Mouse (Mus musculus) small intestine, adult 10 weeks (tissue): Measurements from ENCODE around the gene Gatd1. TPM values are rescaled to one million over a fixed set of nuclear protein-coding genes. Genes with fewer than 3 reads are reported as not detected.

ENCODE experiments used
- polyA plus RNA-seq: library from polyadenylated mRNA; stranded (reverse); fragments of 350-450 nt; fragmentation: Illumina TruSeq; extraction: RNeasy Lipid Tissue Mini Kit (QIAGEN cat#74804); gene quantifications from one replicate; pipeline ENCODE4 v1.2.3, GENCODE M21; 2014; ENCODE audit warnings: low replicate concordance

Gene Gatd1
- 3.3 TPM for polyA plus RNA-seq

GRCm38 (mm10) chr7:141413809-141414584 lies at the start of gene Gatd1:
Gene Gatd1 (minus strand): TSS chr7:141414136.

GRCm38 (mm10) chr7:141460391-141461113 lies 46.6 kb upstream of the Gatd1 start, which contains the start of gene Cracr2b:
Gene Cracr2b (plus strand): TSS chr7:141461094.

GRCm38 (mm10) chr7:141454967-141455551 lies 41.1 kb upstream of the Gatd1 start, which contains the start of gene Pnpla2:
Gene Pnpla2 (plus strand): TSS chr7:141455198.

GRCm38 (mm10) chr7:141447110-141447991 lies 33.4 kb upstream of the Gatd1 start, which contains the start of gene Rplp2:
Gene Rplp2 (plus strand): TSS chr7:141447370.

GRCm38 (mm10) chr7:141443828-141444237 lies 29.9 kb upstream of the Gatd1 start, which contains the start of gene Pidd1:
Gene Pidd1 (minus strand): TSS chr7:141444025.

GRCm38 (mm10) chr7:141437178-141438120 lies 23.5 kb upstream of the Gatd1 start, which contains the start of gene Slc25a22:
Gene Slc25a22 (minus strand): TSS chr7:141437892.

GRCm38 (mm10) chr7:141429310-141429709 lies 15.4 kb upstream of the Gatd1 start, which contains the start of gene Cend1:
Gene Cend1 (minus strand): TSS chr7:141429491.

GRCm38 (mm10) chr7:141391625-141392551 lies 22.0 kb downstream of the Gatd1 start, which contains the start of gene Taldo1:
Gene Taldo1 (plus strand): TSS chr7:141392199.

Other genes starting within 250 kb of the Gatd1 start
- 1.9 TPM for gene Rnh1, start 241.3 kb downstream of the Gatd1 start, polyA plus RNA-seq
- gene Hras, start 220.1 kb downstream of the Gatd1 start, polyA plus RNA-seq = 2.0 TPM
- gene Lrrc56, start 220.0 kb downstream of the Gatd1 start, polyA plus RNA-seq = 0.56 TPM
- gene Lmntd2, start 200.1 kb downstream of the Gatd1 start, polyA plus RNA-seq = 0.59 TPM
- 8.4 TPM for gene Rassf7, start 198.3 kb downstream of the Gatd1 start, polyA plus RNA-seq
- gene Phrf1, start 185.4 kb downstream of the Gatd1 start, polyA plus RNA-seq = 8.6 TPM
- 97.9 TPM for gene Irf7, start 147.7 kb downstream of the Gatd1 start, polyA plus RNA-seq
- gene Cdhr5, start 137.3 kb downstream of the Gatd1 start, polyA plus RNA-seq = 150 TPM
- 1.2 TPM for gene Sct, start 135.0 kb downstream of the Gatd1 start, polyA plus RNA-seq
- not detected for gene Drd4, start 122.1 kb downstream of the Gatd1 start, polyA plus RNA-seq
- 0.85 TPM for gene Deaf1, start 86.4 kb downstream of the Gatd1 start, polyA plus RNA-seq
- 16.0 TPM for gene Tmem80, start 86.4 kb downstream of the Gatd1 start, polyA plus RNA-seq
- 11.5 TPM for gene Eps8l2, start 75.3 kb downstream of the Gatd1 start, polyA plus RNA-seq
- 17.9 TPM for gene Taldo1, start 21.9 kb downstream of the Gatd1 start, polyA plus RNA-seq
- not detected for gene Cend1, start 15.4 kb upstream of the Gatd1 start, polyA plus RNA-seq
- 3.3 TPM for gene Slc25a22, start 23.8 kb upstream of the Gatd1 start, polyA plus RNA-seq
- gene Pidd1, start 29.9 kb upstream of the Gatd1 start, polyA plus RNA-seq = 0.19 TPM
- gene Rplp2, start 33.2 kb upstream of the Gatd1 start, polyA plus RNA-seq = 8.8 TPM
- gene Pnpla2, start 41.1 kb upstream of the Gatd1 start, polyA plus RNA-seq = 2.3 TPM
- not detected for gene Cracr2b, start 47.0 kb upstream of the Gatd1 start, polyA plus RNA-seq
- gene Cd151, start 53.3 kb upstream of the Gatd1 start, polyA plus RNA-seq = 22.0 TPM
- 0.78 TPM for gene Polr2l, start 61.0 kb upstream of the Gatd1 start, polyA plus RNA-seq
- not detected for gene Tspan4, start 61.1 kb upstream of the Gatd1 start, polyA plus RNA-seq
- 2.9 TPM for gene Chid1, start 125.7 kb upstream of the Gatd1 start, polyA plus RNA-seq
- 96.9 TPM for gene Ap2a2, start 148.0 kb upstream of the Gatd1 start, polyA plus RNA-seq
- gene Muc6, start 241.2 kb upstream of the Gatd1 start, polyA plus RNA-seq = not detected